Mouse (Mus musculus) megakaryocyte, embryonic 14.5 days (primary cell): ENCODE results near the gene Ush2a.

Source experiments
- FLI1 ChIP-seq: IDR thresholded peaks from 2 replicates; pipeline ENCODE4 v1.6.1; 2012; ENCODE audit warnings: low read length, inconsistent platforms, mixed read lengths
- GATA1 ChIP-seq: IDR thresholded peaks from 3 replicates; pipeline ENCODE4 v1.6.1; 2012; ENCODE audit warnings: mixed read lengths, low read length, inconsistent platforms, borderline replicate concordance

GRCm38 (mm10) chr1:188549686-188550085, 287.9 kb downstream of the Ush2a start:
- TF ChIP-seq GATA1 = no peak
- no peak for TF ChIP-seq FLI1
